Mouse (Mus musculus) E14TG2a.4 (cell line): ENCODE data around the gene Ttll5.

ENCODE experiments used
- CTCF ChIP-seq: conservative IDR thresholded peaks from 2 replicates; pipeline ENCODE4 v1.5.1; 2014; ENCODE audit warnings: low read length
- NANOG ChIP-seq: IDR thresholded peaks from 2 replicates; pipeline ENCODE4 v1.6.1; 2014; ENCODE audit warnings: borderline replicate concordance, low read length, mixed read lengths

DNA sequence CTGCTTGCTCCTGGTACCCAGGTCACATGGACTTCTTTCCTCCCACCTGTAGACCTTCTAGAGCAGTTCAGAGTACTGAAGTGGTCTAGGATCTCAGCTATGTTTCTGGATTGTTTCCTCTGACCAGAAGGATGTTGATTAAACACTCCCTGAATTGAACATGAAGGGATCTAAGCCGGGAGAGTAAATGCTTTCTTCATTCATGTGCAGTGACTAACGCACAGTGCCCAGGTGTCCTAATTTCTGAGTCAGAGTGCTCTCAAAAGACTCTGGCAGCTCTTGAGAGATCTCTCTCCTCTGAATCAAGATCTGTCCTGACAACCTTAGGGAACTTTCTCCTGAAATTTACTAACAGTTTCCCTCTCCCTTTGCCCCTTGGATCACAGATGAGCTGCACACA lies 187.7 kb downstream of the Ttll5 start:
- TF ChIP-seq CTCF (no peak), NANOG (no peak)
